Mouse (Mus musculus) intestine, embryonic 16.5 days (tissue): Measurements from ENCODE around the gene 1190005I06Rik. TPM values are rescaled to one million over a fixed set of nuclear protein-coding genes. Genes with fewer than 3 reads are reported as not detected.

Source experiments
- ATAC-seq: fragments of 200-750 bp; cut with Nextera tagmentation; 2 replicates; pipeline ENCODE4 v1.8.0; 2017; ENCODE audit warnings: moderate TSS enrichment, moderate library complexity
- H3K27ac ChIP-seq: fragments of 300-500 bp; sonication (generic); 2 replicates; pipeline ENCODE4 v1.5.1; 2014; ENCODE audit warnings: mild to moderate bottlenecking, low read length
- H3K27me3 ChIP-seq: fragments of 300-500 bp; sonication (generic); replicated peaks from 2 replicates; pipeline ENCODE4 v1.6.1; 2014; ENCODE audit warnings: low read length, control low read depth, mixed read lengths; ENCODE audit not compliant: control insufficient read depth, insufficient read depth
- H3K36me3 ChIP-seq: fragments of 300-500 bp; sonication (generic); 2 replicates; pipeline ENCODE4 v1.6.1; 2014; ENCODE audit warnings: low read length, control low read depth; ENCODE audit not compliant: control insufficient read depth, insufficient read depth
- H3K4me1 ChIP-seq: fragments of 300-500 bp; sonication (generic); 2 replicates; pipeline ENCODE4 v1.6.1; 2014; ENCODE audit warnings: low read length, control low read depth, mixed read lengths; ENCODE audit not compliant: control insufficient read depth, insufficient read depth
- H3K4me2 ChIP-seq: fragments of 300-500 bp; sonication (generic); 2 replicates; pipeline ENCODE4 v1.6.1; 2014; ENCODE audit warnings: low read depth, low read length, control low read depth
- H3K4me3 ChIP-seq: fragments of 300-500 bp; sonication (generic); 2 replicates; pipeline ENCODE4 v1.5.1; 2014; ENCODE audit warnings: mild to moderate bottlenecking, low read length
- H3K9ac ChIP-seq: fragments of 300-500 bp; sonication (generic); 2 replicates; pipeline ENCODE4 v1.6.1; 2014; ENCODE audit warnings: low read depth, low read length
- H3K9me3 ChIP-seq: fragments of 300-500 bp; sonication (generic); 2 replicates; pipeline ENCODE4 v1.6.1; 2016; ENCODE audit warnings: low read length, control low read depth; ENCODE audit not compliant: control insufficient read depth
- WGBS: fragments of 180-500 bp; shearing (Covaris S2); extraction: QIAGEN DNeasy Blood & Tissue Kit; methylation state at CpG from one replicate; pipeline ENCODE4 v1.1.7; 2014; 5-methylcytosine and 5-hydroxymethylcytosine counted together
- polyA plus RNA-seq: library from polyadenylated mRNA; unstranded; fragments of >200 nt; fragmentation: Nextera tagmentation; extraction: Ambion mirVana; gene quantifications from 2 replicates; pipeline ENCODE4 v1.2.1, GENCODE M21; 2015

Gene 1190005I06Rik
- polyA plus RNA-seq, 1 experiment from 2014 or later = 1.9 TPM

DNA sequence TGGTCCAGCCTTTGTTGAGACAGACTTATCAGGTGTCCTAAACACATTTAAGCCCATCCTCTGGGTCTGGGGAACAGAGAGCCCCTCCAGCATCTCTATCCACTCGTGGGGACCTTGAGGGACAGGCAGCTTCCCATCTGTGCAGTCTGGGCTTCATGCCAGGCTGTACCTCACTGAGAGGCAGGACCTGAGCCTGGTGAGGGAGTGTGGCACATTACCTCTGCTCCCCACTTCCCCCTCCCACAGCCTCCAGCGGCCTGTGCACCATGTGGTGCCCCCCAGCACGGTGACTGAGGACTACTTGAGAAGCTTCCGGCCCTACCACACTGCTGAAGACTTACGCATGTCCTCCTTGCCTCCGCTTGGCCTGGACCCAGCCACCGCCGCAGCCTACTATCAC is 80.8 kb downstream of the 1190005I06Rik start:
- H3K4me2 ChIP-seq = no peak overlapping the region
- H3K9ac ChIP-seq = no peak overlapping the region
- WGBS = 83% methylated on average over 8 of the region's 8 CpGs
- ATAC-seq = no peak
- H3K27ac ChIP-seq = no peak overlapping the region
- no peak overlapping the region for H3K4me3 ChIP-seq
- no peaks in the 10 kb centered on the region for H3K27me3 ChIP-seq
- peaks cover 40% of the 10 kb centered on the region for H3K4me1 ChIP-seq
- no peaks in the 10 kb centered on the region for H3K9me3 ChIP-seq
- H3K36me3 ChIP-seq = peaks cover 35% of the 10 kb centered on the region

DNA sequence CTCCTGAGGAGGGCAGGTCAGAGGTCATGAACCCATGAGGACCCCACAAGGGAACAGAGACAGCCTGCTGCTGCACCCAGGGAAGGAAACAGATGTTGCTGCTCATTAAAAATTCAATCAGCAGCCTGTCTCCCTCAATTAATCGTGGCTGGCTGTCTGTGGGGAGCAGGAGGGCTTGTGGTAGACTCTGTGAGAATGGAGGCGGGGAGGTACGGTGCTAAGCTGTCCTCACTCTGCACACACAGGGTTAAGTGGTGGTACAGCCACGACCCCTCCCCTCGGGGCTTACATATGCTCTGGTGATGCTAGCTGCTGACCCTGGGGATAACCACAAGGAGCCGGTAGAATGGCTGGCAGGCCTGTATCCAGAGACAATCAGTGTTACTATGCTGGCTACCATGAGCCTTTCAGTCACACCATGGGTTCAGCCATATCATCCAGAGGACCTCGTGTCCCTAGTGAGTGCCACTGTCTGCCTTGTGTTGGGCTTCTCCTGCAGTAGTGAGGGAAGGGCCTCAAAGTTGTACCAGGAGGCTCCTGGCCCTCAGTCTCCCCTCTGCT is 82.2 kb downstream of the 1190005I06Rik start:
- peaks cover 29% of the 10 kb centered on the region for H3K36me3 ChIP-seq

DNA sequence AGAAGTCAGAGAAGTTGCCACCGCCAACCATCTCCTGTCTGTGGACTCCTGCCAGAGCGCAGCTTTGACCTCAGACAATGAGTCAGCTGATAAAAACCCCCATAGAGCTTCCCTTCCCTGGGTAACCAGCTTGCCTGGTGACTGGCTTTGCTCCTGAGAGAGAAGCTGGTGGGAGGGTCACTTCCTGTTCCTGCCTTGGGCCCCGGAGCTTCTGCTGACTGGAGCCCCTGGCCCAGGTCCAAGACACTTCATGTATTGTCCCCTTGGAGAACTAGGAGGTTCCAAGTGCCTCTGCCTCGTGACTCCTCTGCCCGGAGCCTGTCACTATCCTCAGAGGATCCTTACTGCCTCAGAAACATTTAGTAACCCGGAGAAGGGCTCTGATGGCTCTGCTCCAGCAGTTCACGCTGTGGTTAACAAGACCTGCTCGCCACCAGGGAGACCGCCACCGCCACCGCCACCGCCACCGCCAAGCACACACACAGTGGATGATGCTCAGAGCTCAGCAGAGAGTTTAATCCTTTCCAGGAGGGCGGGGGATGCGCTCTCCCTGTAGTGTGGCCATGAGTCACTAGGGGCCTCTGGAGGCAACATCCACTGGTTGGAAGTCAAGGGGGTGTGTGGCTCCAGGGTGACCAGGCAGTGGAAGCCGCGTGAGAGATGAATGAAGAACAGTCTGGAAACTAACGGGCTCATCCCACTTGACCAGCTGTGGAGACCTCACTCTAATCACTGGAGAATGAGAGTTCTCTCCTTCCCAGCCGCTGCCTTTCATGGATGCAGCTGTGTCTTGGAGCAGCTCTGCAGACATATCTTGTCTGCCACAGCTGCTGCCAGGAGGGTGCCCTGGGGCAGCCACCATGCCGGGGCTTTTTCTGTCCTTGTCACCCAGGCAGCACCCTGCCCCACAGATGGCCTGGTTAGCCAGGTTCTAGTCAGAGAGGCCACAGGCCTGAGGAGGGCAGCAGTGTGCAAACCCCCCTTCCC is 83.3 kb downstream of the 1190005I06Rik start:
- ATAC-seq = peak; percentile 60
- Histone ChIP-seq H3K4me2 (peak overlapping the region; percentile 12; the same call in 1 of the 2 replicates), H3K4me1 (peaks cover 51% of the 10 kb centered on the region), H3K9ac (peak overlapping the region; percentile 48), H3K27me3 (no peaks in the 10 kb centered on the region), H3K36me3 (peaks cover 26% of the 10 kb centered on the region), H3K9me3 (no peaks in the 10 kb centered on the region), H3K27ac (peak overlapping the region; percentile 71), H3K4me3 (no peak overlapping the region)
- WGBS = 31% methylated on average over 20 of the region's 20 CpGs

More for the DNA sequence above, 82.2 kb downstream of the 1190005I06Rik start:
- peaks cover 44% of the 10 kb centered on the region for H3K4me1 ChIP-seq
- no peak overlapping the region for H3K9ac ChIP-seq
- no peaks in the 10 kb centered on the region for H3K27me3 ChIP-seq
- 34% methylated on average over 7 of the region's 7 CpGs for whole genome bisulfite sequencing
- no peaks in the 10 kb centered on the region for H3K9me3 ChIP-seq
- no peak for ATAC-seq
- H3K27ac ChIP-seq = no peak overlapping the region
- H3K4me2 ChIP-seq = no peak overlapping the region
- no peak overlapping the region for H3K4me3 ChIP-seq

DNA sequence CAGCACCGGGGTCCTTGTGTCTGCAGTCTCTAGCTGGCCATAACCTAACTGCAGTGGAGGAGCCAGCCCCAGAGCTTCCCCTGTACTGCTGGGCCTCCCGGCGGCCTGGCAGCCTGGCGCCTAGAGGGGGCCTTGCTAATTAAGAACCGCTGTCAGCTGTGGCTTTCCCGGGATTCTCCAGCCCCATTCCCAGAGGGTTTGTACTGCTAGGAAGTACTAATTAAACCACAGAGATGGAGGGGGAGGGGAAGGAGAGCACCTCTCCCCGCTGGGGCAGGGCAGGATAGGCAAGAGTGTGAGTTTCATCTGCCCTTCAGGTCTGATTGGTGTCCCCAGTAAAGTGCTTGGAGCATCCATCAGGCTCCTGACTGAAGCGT is 84.1 kb downstream of the 1190005I06Rik start:
- 24% methylated on average over 8 of the region's 8 CpGs for WGBS
- Histone ChIP-seq H3K27ac (peak overlapping the region; percentile 71), H3K9me3 (no peaks in the 10 kb centered on the region), H3K27me3 (no peaks in the 10 kb centered on the region), H3K4me3 (no peak overlapping the region), H3K9ac (peak overlapping the region; percentile 48), H3K4me1 (peaks cover 51% of the 10 kb centered on the region), H3K4me2 (no peak overlapping the region), H3K36me3 (peaks cover 21% of the 10 kb centered on the region)
- peak; percentile 30 for ATAC-seq

DNA sequence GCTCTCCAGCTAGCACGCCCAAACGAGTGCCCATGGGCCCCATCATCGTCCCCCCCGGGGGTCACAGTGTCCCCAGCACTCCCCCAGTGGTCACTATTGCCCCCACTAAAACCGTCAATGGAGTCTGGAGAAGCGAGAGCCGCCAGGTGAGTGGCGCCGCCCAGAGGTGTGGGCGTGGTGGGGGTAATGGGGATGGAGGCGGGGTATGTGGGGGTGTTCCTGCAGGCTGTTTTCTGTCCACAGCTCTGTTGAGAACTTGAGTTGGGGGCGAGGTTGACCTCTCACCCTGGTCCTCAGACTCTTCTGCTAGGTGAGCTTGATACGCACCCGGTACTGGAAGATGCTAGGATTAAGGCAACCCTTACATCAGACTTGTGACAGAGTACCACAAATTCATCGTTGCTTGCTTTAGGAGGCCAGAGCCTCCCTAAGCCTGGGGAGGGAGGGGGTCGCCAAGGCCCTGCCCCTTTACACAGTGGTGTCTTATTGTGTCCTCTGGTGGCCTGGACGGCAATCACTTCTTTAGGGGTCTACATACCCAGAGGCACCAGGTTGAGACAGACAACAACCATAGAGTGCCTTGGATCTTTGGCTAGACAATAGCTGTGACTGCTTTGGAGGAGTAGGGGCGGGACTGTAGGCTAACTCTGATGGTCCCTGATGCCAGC is 84.6 kb downstream of the 1190005I06Rik start:
- Histone ChIP-seq H3K9ac (peak overlapping the region; percentile 48), H3K4me1 (peaks cover 54% of the 10 kb centered on the region)

GRCm38 (mm10) chr8:120561539-120562435 is 85.6 kb downstream of the 1190005I06Rik start:
- Histone ChIP-seq H3K9ac (no peak overlapping the region), H3K36me3 (peaks cover 5% of the 10 kb centered on the region; the same call in 1 of the 2 replicates), H3K4me1 (peaks cover 63% of the 10 kb centered on the region), H3K4me2 (no peak overlapping the region), H3K9me3 (no peaks in the 10 kb centered on the region), H3K27me3 (no peaks in the 10 kb centered on the region), H3K4me3 (no peak overlapping the region), H3K27ac (peak overlapping the region; percentile 24)
- no peak for ATAC-seq
- 82% methylated on average over 22 of the region's 22 CpGs for WGBS

More for the DNA sequence above, 84.6 kb downstream of the 1190005I06Rik start:
- no peak overlapping the region for H3K4me2 ChIP-seq
- peak overlapping the region; percentile 71 for H3K27ac ChIP-seq
- no peak for ATAC-seq
- WGBS = 83% methylated on average over 18 of the region's 18 CpGs
- no peaks in the 10 kb centered on the region for H3K27me3 ChIP-seq
- H3K4me3 ChIP-seq = no peak overlapping the region
- H3K36me3 ChIP-seq = peaks cover 16% of the 10 kb centered on the region
- no peaks in the 10 kb centered on the region for H3K9me3 ChIP-seq

- no peak overlapping the region for H3K4me3 ChIP-seq
- H3K27ac ChIP-seq = no peak overlapping the region
- no peak for ATAC-seq
- WGBS = 84% methylated on average over 5 of the region's 5 CpGs
- H3K4me1 ChIP-seq = peaks cover 73% of the 10 kb centered on the region
- no peaks in the 10 kb centered on the region for H3K9me3 ChIP-seq
- no peak overlapping the region for H3K4me2 ChIP-seq
- no peak overlapping the region for H3K9ac ChIP-seq
- no peaks in the 10 kb centered on the region for H3K27me3 ChIP-seq
- no peaks in the 10 kb centered on the region for H3K36me3 ChIP-seq
Observed at GRCm38 (mm10) chr8:120560535-120560934, 86.9 kb downstream of the 1190005I06Rik start.

GRCm38 (mm10) chr8:120559654-120560053 is 87.8 kb downstream of the 1190005I06Rik start:
- ATAC-seq = no peak
- Histone ChIP-seq H3K4me2 (no peak overlapping the region), H3K9ac (0 out of 2 replicates have a peak overlapping the region, but pooled peaks have one; percentile 16), H3K27ac (no peak overlapping the region), H3K9me3 (no peaks in the 10 kb centered on the region), H3K27me3 (no peaks in the 10 kb centered on the region), H3K4me3 (no peak overlapping the region), H3K4me1 (peaks cover 66% of the 10 kb centered on the region), H3K36me3 (no peaks in the 10 kb centered on the region)
- WGBS = 57% methylated on average over 11 of the region's 11 CpGs
